In genomic region chr2:35930498-35931149, GRCm38 (mm10) we compare ENCODE assay signal across 8 mouse cellular contexts. TPM values are rescaled to one million over a fixed set of nuclear protein-coding genes. Genes with fewer than 3 reads are reported as not detected.
DNase-seq lines count a peak whose midpoint lies in the region; ATAC-seq and TF ChIP-seq lines count a peak whose summit lies in the region.

No protein-coding gene starts in this region.

- no peaks in the 10 kb centered on the region for H3K9me3 ChIP-seq in intestine, embryonic 14.5 days (ENCODE audit: control insufficient read depth, low read length)
- no peaks in the 10 kb centered on the region for H3K9me3 ChIP-seq in intestine, embryonic 15.5 days
- H3K9me3 ChIP-seq in intestine, postnatal 0 days (ENCODE audit: control insufficient read depth), result no peaks in the 10 kb centered on the region
- H3K9me3 ChIP-seq in limb, embryonic 10.5 days (replicated peaks), result no peaks in the 10 kb centered on the region

- no peak for ATAC-seq in intestine, embryonic 14.5 days (replicated peaks; ENCODE audit: low FRiP score, low TSS enrichment, low read depth)
- ATAC-seq in intestine, embryonic 15.5 days, result no peak
- ATAC-seq in intestine, postnatal 0 days, result no peak

- H3K4me2 ChIP-seq in intestine, embryonic 14.5 days (ENCODE audit: low read length), result no peak overlapping the region
- H3K4me2 ChIP-seq in intestine, embryonic 15.5 days (replicated peaks), result no peak overlapping the region
- no peak overlapping the region for H3K4me2 ChIP-seq in intestine, postnatal 0 days (replicated peaks; ENCODE audit: low read depth)

- no peaks in the 10 kb centered on the region for H3K27me3 ChIP-seq in intestine, embryonic 14.5 days (replicated peaks; ENCODE audit: control insufficient read depth, insufficient read depth, low read length)
- no peaks in the 10 kb centered on the region for H3K27me3 ChIP-seq in intestine, embryonic 15.5 days (replicated peaks)
- H3K27me3 ChIP-seq in intestine, postnatal 0 days (replicated peaks; ENCODE audit: control insufficient read depth, insufficient read depth, low read length), result no peaks in the 10 kb centered on the region
- no peaks in the 10 kb centered on the region for H3K27me3 ChIP-seq in limb, embryonic 10.5 days (ENCODE audit: low read depth, poor library complexity, severe bottlenecking)
- no peaks in the 10 kb centered on the region for H3K27me3 ChIP-seq in testis, adult 2 months (ENCODE audit: control insufficient read depth, insufficient read depth, low read length)

- DNase-seq in intestine, embryonic 14.5 days (ENCODE audit: low spot score), result peak; percentile 94
- DNase-seq in cerebellum, adult 8-10 months, result peak; percentile 81
- DNase-seq in frontal cortex, postnatal 25 days (ENCODE audit: low spot score in 2 of 2), result peak; percentile 73 to 76
- peak; percentile 93 for DNase-seq in limb, embryonic 10.5 days (ENCODE audit: low spot score)
- peak; percentile 21 to 50 for DNase-seq in natural killer cell, adult 2 months (ENCODE audit: low spot score in 2 of 2)

- 36% methylated on average over 11 of the region's 11 CpGs for WGBS in intestine, embryonic 14.5 days
- 35% methylated on average over 11 of the region's 11 CpGs for WGBS in intestine, embryonic 15.5 days
- 29% methylated on average over 11 of the region's 11 CpGs for WGBS in intestine, postnatal 0 days
- WGBS in limb, embryonic 10.5 days, result 34% methylated on average over 11 of the region's 11 CpGs

- no peak overlapping the region for H3K4me3 ChIP-seq in intestine, embryonic 14.5 days (ENCODE audit: low read depth, low read length)
- H3K4me3 ChIP-seq in intestine, embryonic 15.5 days (replicated peaks), result no peak overlapping the region
- H3K4me3 ChIP-seq in intestine, postnatal 0 days (ENCODE audit: low read depth, low read length), result no peak overlapping the region
- H3K4me3 ChIP-seq in limb, embryonic 10.5 days, result no peak overlapping the region
- H3K4me3 ChIP-seq in testis, adult 2 months (ENCODE audit: control insufficient read depth, low read depth, low read length), result no peak overlapping the region

- H3K36me3 ChIP-seq in intestine, embryonic 14.5 days (ENCODE audit: control insufficient read depth, insufficient read depth, low read length), result no peaks in the 10 kb centered on the region
- no peaks in the 10 kb centered on the region for H3K36me3 ChIP-seq in intestine, embryonic 15.5 days
- H3K36me3 ChIP-seq in intestine, postnatal 0 days (ENCODE audit: control insufficient read depth, insufficient read depth), result no peaks in the 10 kb centered on the region
- no peaks in the 10 kb centered on the region for H3K36me3 ChIP-seq in limb, embryonic 10.5 days
- H3K36me3 ChIP-seq in testis, adult 2 months (ENCODE audit: control insufficient read depth, insufficient read depth, low read length), result no peaks in the 10 kb centered on the region

- TF ChIP-seq CTCF in intestine, postnatal 0 days (IDR thresholded peaks at IDR 0.05; ENCODE audit: low read depth), result peak; percentile 88
- peak; percentile 71; the same call in 1 of the 2 replicates for TF ChIP-seq CTCF in testis, adult 2 months (IDR thresholded peaks at IDR 0.05; ENCODE audit: control insufficient read depth, insufficient read depth, insufficient replicate concordance, low read depth, low read length)

- H3K27ac ChIP-seq in intestine, embryonic 14.5 days (ENCODE audit: low read depth), result no peak overlapping the region
- no peak overlapping the region for H3K27ac ChIP-seq in intestine, embryonic 15.5 days
- no peak overlapping the region for H3K27ac ChIP-seq in intestine, postnatal 0 days (ENCODE audit: low read depth, low read length)
- no peak overlapping the region for H3K27ac ChIP-seq in limb, embryonic 10.5 days
- H3K27ac ChIP-seq in testis, adult 2 months (ENCODE audit: control insufficient read depth, insufficient read depth, low read depth, low read length), result no peak overlapping the region

- no peak overlapping the region for H3K9ac ChIP-seq in intestine, embryonic 14.5 days (ENCODE audit: low read length)
- no peak overlapping the region for H3K9ac ChIP-seq in intestine, embryonic 15.5 days
- H3K9ac ChIP-seq in intestine, postnatal 0 days (ENCODE audit: low read depth, low read length), result no peak overlapping the region

- TF ChIP-seq POLR2A in testis, adult 2 months (IDR thresholded peaks at IDR 0.05; ENCODE audit: control insufficient read depth, low read depth, low read length), result no peak

- no peaks in the 10 kb centered on the region for H3K4me1 ChIP-seq in intestine, embryonic 14.5 days (replicated peaks; ENCODE audit: control insufficient read depth, insufficient read depth, low read length)
- H3K4me1 ChIP-seq in intestine, embryonic 15.5 days (replicated peaks), result no peaks in the 10 kb centered on the region
- no peaks in the 10 kb centered on the region for H3K4me1 ChIP-seq in intestine, postnatal 0 days (replicated peaks; ENCODE audit: control insufficient read depth, insufficient read depth, low read length)
- H3K4me1 ChIP-seq in limb, embryonic 10.5 days, result no peaks in the 10 kb centered on the region
- H3K4me1 ChIP-seq in testis, adult 2 months (ENCODE audit: control insufficient read depth, insufficient read depth, low read length), result no peaks in the 10 kb centered on the region

RNA-seq across cellular contexts. Expression of gene Ttll11, which starts 49.1 kb away (rescaled TPM):
- polyA plus RNA-seq in intestine, embryonic 14.5 days (2014; fragmentation: Nextera tagmentation; extraction: Ambion mirVana), result 0.51 and 0.92 TPM in 2 replicates
- 0.67 and 0.73 TPM in 2 replicates for polyA plus RNA-seq in intestine, embryonic 15.5 days (2015; fragmentation: Nextera tagmentation; extraction: Ambion mirVana)
- polyA plus RNA-seq in intestine, postnatal 0 days (2015; fragmentation: Nextera tagmentation; extraction: Ambion mirVana), result 0.38 and 0.44 TPM in 2 replicates
- polyA plus RNA-seq in limb, embryonic 10.5 days (2016; fragmentation: Nextera tagmentation; extraction: Ambion mirVana), result 0.65 TPM in 2 replicates
- polyA plus RNA-seq in testis, adult 2 months (2012; rRNA removed), result 47.1 and 47.6 TPM in 2 replicates

Comparison
In these comparisons a context has a peak if more than half of its experiments do, and no peak if none do; other contexts are left out.
1. DNase-seq: peak in every context shown above with its lines; median percentile 94 in intestine, embryonic 14.5 days; 93 in limb, embryonic 10.5 days; 81 in cerebellum, adult 8-10 months; 74 in frontal cortex, postnatal 25 days; 36 in natural killer cell, adult 2 months.
2. RNA of gene Ttll11, which starts 49.1 kb away (polyA plus RNA-seq): 47.1 to 47.6 TPM in testis, adult 2 months; 0.51 to 0.92 TPM in intestine, embryonic 14.5 days, 0.67 to 0.73 TPM in intestine, embryonic 15.5 days, 0.65 TPM in limb, embryonic 10.5 days and 0.38 to 0.44 TPM in intestine, postnatal 0 days; every median in the first group is over 10 times any median in the second.